Comparison of ENCODE assay signal across 24 mouse cellular contexts in genomic region chr8:115213126-115213525, GRCm38 (mm10).
"Had no signal": no experiment of that assay in that cellular context is flagged by ENCODE, and none has a peak within 500 bp of the region (broad histone marks: within the 10 kb centered on the region; RNA-seq: fewer than 3 reads in every experiment).

No protein-coding gene starts in this region.

- H3K4me2 ChIP-seq: limb, embryonic 13.5 days; liver, embryonic 12.5 days; liver, embryonic 15.5 days; lung, embryonic 15.5 days; midbrain, embryonic 13.5 days; neural tube, embryonic 12.5 days; neural tube, embryonic 15.5 days had no signal

- DNase-seq: kidney, postnatal 25 days; layer of hippocampus, adult 9-11 months; liver; lung, adult 18-20 months; lung, postnatal 10 days; lung, postnatal 36 days; right cerebral cortex, adult 18-20 months; right cerebral cortex, postnatal 14 days; right cerebral cortex, postnatal 4 days; thymus, adult 2 months; thymus, postnatal 14 days; thymus, postnatal 4 days had no signal

- H3K27me3 ChIP-seq: liver, embryonic 12.5 days; liver, embryonic 15.5 days; lung, embryonic 15.5 days; megakaryocyte, embryonic 14.5 days had no signal

- H3K9ac ChIP-seq: limb, embryonic 13.5 days; liver, embryonic 12.5 days; liver, embryonic 15.5 days; lung, embryonic 15.5 days; midbrain, embryonic 13.5 days; neural tube, embryonic 12.5 days; neural tube, embryonic 15.5 days had no signal

- ATAC-seq: liver, embryonic 12.5 days; midbrain, embryonic 13.5 days had no signal

- H3K27ac ChIP-seq: layer of hippocampus, adult 2 months; limb, embryonic 10.5 days; limb, embryonic 13.5 days; liver, embryonic 12.5 days; liver, embryonic 15.5 days; lung, embryonic 15.5 days; midbrain, embryonic 10.5 days; midbrain, embryonic 13.5 days; neural tube, embryonic 12.5 days; neural tube, embryonic 15.5 days; stomach, postnatal 0 days had no signal

- H3K9me3 ChIP-seq: limb, embryonic 10.5 days; limb, embryonic 13.5 days; liver, embryonic 12.5 days; liver, embryonic 15.5 days; lung, embryonic 15.5 days; midbrain, embryonic 10.5 days; midbrain, embryonic 13.5 days; neural tube, embryonic 12.5 days; neural tube, embryonic 15.5 days had no signal

- H3K4me3 ChIP-seq: layer of hippocampus, adult 2 months; limb, embryonic 10.5 days; limb, embryonic 13.5 days; liver, embryonic 12.5 days; liver, embryonic 15.5 days; lung, embryonic 15.5 days; megakaryocyte, embryonic 14.5 days; midbrain, embryonic 10.5 days; midbrain, embryonic 13.5 days; neural tube, embryonic 12.5 days; neural tube, embryonic 15.5 days had no signal

- H3K4me1 ChIP-seq: liver, embryonic 12.5 days; megakaryocyte, embryonic 14.5 days had no signal

- H3K36me3 ChIP-seq: limb, embryonic 10.5 days; limb, embryonic 13.5 days; liver, embryonic 12.5 days; liver, embryonic 15.5 days; lung, embryonic 15.5 days; midbrain, embryonic 10.5 days; midbrain, embryonic 13.5 days; neural tube, embryonic 12.5 days; neural tube, embryonic 15.5 days had no signal
